Mouse (Mus musculus): ENCODE measurements at regions not wholly inside any gene's neighbourhood (a gene's known extent, or its start where the extent isn't known, plus 50 kb on each side); places are given as distances from the start of the nearest gene placed in this dataset.

DNA sequence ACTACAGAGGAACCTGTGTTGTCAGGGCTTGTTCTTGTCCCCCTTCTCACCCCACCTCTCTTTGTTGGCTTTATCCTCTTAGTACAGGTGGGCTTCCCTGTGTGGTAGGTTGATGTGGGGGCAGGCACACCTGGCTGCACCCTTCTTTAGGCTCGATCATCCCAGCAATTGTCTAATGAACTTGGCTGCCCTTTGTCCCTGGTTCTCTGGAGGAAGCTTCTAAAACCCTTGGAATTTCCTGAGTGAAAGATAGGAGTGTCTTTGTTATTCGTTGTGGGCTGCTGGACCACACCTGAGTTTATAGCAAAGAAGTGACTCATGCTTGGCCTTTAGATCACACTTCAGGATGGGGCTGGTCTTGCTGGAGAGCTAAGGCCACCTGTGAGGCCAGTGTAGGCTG, 148.3 kb upstream of the Unc93a2 start:
- no peak for TF ChIP-seq CTCF (IDR thresholded peaks at IDR 0.05; ENCODE audit: low read depth)
- no peak for TF ChIP-seq EP300 (IDR thresholded peaks at IDR 0.05; ENCODE audit: low read depth)

Measured in liver, postnatal 0 days (tissue).